Mouse (Mus musculus) kidney, adult 2 months (tissue): ENCODE results near the gene Fat2. TPM values are rescaled to one million over a fixed set of nuclear protein-coding genes. Genes with fewer than 3 reads are reported as not detected.

ENCODE experiments used
- DNase-seq: peaks from one replicate; pipeline ENCODE4 v3.0.0; 2021
- H3K27ac ChIP-seq: fragments of 200-500 bp; 2 replicates; pipeline ENCODE4 v1.5.1; 2012; ENCODE audit warnings: low read depth, low read length, control low read depth, inconsistent platforms; ENCODE audit not compliant: insufficient read depth
- H3K27me3 ChIP-seq: fragments of 200-500 bp; replicated peaks from 2 replicates; pipeline ENCODE4 v1.6.1; 2012; ENCODE audit warnings: mild to moderate bottlenecking, moderate library complexity, low read length, inconsistent platforms; ENCODE audit not compliant: control insufficient read depth, insufficient read depth
- H3K36me3 ChIP-seq: fragments of 200-500 bp; 2 replicates; pipeline ENCODE4 v1.6.1; 2012; ENCODE audit warnings: mild to moderate bottlenecking, moderate library complexity, low read length, inconsistent platforms; ENCODE audit not compliant: control insufficient read depth, insufficient read depth
- H3K4me1 ChIP-seq: fragments of 200-500 bp; 2 replicates; pipeline ENCODE4 v1.6.1; 2011; ENCODE audit warnings: low read length; ENCODE audit not compliant: control insufficient read depth, insufficient read depth
- H3K4me3 ChIP-seq: fragments of 200-500 bp; 2 replicates; pipeline ENCODE4 v1.5.1; 2011; ENCODE audit warnings: mild to moderate bottlenecking, low read depth, low read length, control low read depth; ENCODE audit not compliant: insufficient read depth
- CTCF ChIP-seq: fragments of 200-500 bp; conservative IDR thresholded peaks from 2 replicates; pipeline ENCODE4 v1.5.1; 2011; ENCODE audit warnings: low read depth, mild to moderate bottlenecking, control low read depth, low read length, moderate library complexity, mixed read lengths; ENCODE audit not compliant: insufficient read depth, insufficient read length
- POLR2A ChIP-seq: fragments of 200-500 bp; IDR thresholded peaks from one replicate; pipeline ENCODE4 v1.6.1; 2011; ENCODE audit warnings: low read depth, low read length, control low read depth
- WGBS: fragments of 180-500 bp; shearing (Covaris S2); methylation state at CpG from one replicate; pipeline ENCODE4 v1.1.7; 2018; 5-methylcytosine and 5-hydroxymethylcytosine counted together
- polyA plus RNA-seq: library from polyadenylated mRNA; depleted of rRNA; stranded (reverse); fragments of >200 nt; gene quantifications from 2 replicates; pipeline ENCODE4 v1.2.3, GENCODE M21; 2012

Gene Fat2
- polyA plus RNA-seq, 1 experiment = 0.06 TPM

- no peak for TF ChIP-seq POLR2A
- TF ChIP-seq CTCF = no peak
- Histone ChIP-seq H3K27ac (no peak overlapping the region), H3K4me3 (no peak overlapping the region), H3K4me1 (no peaks in the 10 kb centered on the region), H3K27me3 (no peaks in the 10 kb centered on the region), H3K36me3 (no peaks in the 10 kb centered on the region)
- no peak for DNase-seq
- WGBS = 74% methylated on average over 3 of the region's 3 CpGs
Observed at GRCm38 (mm10) chr11:55239496-55239895, 96.9 kb downstream of the Fat2 start.

- 0 out of 2 replicates have a peak, but pooled peaks cover 2% of the 10 kb centered on the region for H3K36me3 ChIP-seq
- no peaks in the 10 kb centered on the region for H3K27me3 ChIP-seq
- no peak overlapping the region for H3K27ac ChIP-seq
- no peak for DNase-seq
- TF ChIP-seq CTCF (no peak), POLR2A (no peak)
- H3K4me3 ChIP-seq = no peak overlapping the region
- WGBS = 47% methylated on average over 1 of the region's 1 CpGs
- no peaks in the 10 kb centered on the region for H3K4me1 ChIP-seq
Observed at GRCm38 (mm10) chr11:55236815-55237214, 99.5 kb downstream of the Fat2 start.

GRCm38 (mm10) chr11:55234791-55235190, 101.6 kb downstream of the Fat2 start:
- H3K4me3 ChIP-seq = no peak overlapping the region
- no peaks in the 10 kb centered on the region for H3K27me3 ChIP-seq
- DNase-seq = no peak
- H3K4me1 ChIP-seq = no peaks in the 10 kb centered on the region
- WGBS = 83% methylated on average over 4 of the region's 4 CpGs
- peaks cover 3% of the 10 kb centered on the region; the same call in 1 of the 2 replicates for H3K36me3 ChIP-seq
- no peak for TF ChIP-seq POLR2A
- no peak for TF ChIP-seq CTCF
- H3K27ac ChIP-seq = no peak overlapping the region

GRCm38 (mm10) chr11:55234288-55234687, 102.1 kb downstream of the Fat2 start:
- H3K4me3 ChIP-seq = no peak overlapping the region
- no peaks in the 10 kb centered on the region for H3K27me3 ChIP-seq
- 88% methylated on average over 7 of the region's 7 CpGs for WGBS
- TF ChIP-seq CTCF (no peak), POLR2A (no peak)
- H3K4me1 ChIP-seq = no peaks in the 10 kb centered on the region
- H3K36me3 ChIP-seq = peaks cover 3% of the 10 kb centered on the region; the same call in 1 of the 2 replicates
- DNase-seq = no peak
- H3K27ac ChIP-seq = no peak overlapping the region

- no peaks in the 10 kb centered on the region for H3K27me3 ChIP-seq
- TF ChIP-seq CTCF (no peak), POLR2A (no peak)
- no peak overlapping the region for H3K4me3 ChIP-seq
- H3K4me1 ChIP-seq = no peaks in the 10 kb centered on the region
- no peak overlapping the region for H3K27ac ChIP-seq
- 87% methylated on average over 6 of the region's 6 CpGs for WGBS
- H3K36me3 ChIP-seq = peaks cover 6% of the 10 kb centered on the region
- no peak for DNase-seq
Observed at GRCm38 (mm10) chr11:55231034-55231433, 105.3 kb downstream of the Fat2 start.

- H3K4me1 ChIP-seq = peaks cover 5% of the 10 kb centered on the region; the same call in 1 of the 2 replicates
- H3K4me3 ChIP-seq = no peak overlapping the region
- WGBS = 87% methylated on average over 7 of the region's 7 CpGs
- DNase-seq = no peak
- no peaks in the 10 kb centered on the region for H3K27me3 ChIP-seq
- peaks cover 4% of the 10 kb centered on the region for H3K36me3 ChIP-seq
- H3K27ac ChIP-seq = no peak overlapping the region
- TF ChIP-seq POLR2A = no peak
Observed at GRCm38 (mm10) chr11:55221306-55221705, 115.1 kb downstream of the Fat2 start.

GRCm38 (mm10) chr11:55218473-55218872, 117.9 kb downstream of the Fat2 start:
- H3K27ac ChIP-seq = peak overlapping the region; percentile 96

GRCm38 (mm10) chr11:55217880-55218279, 118.5 kb downstream of the Fat2 start:
- H3K4me1 ChIP-seq = peaks cover 22% of the 10 kb centered on the region; the same call in 1 of the 2 replicates
- H3K4me3 ChIP-seq = peak overlapping the region; percentile 26
- DNase-seq = no peak
- WGBS = 57% methylated on average over 7 of the region's 7 CpGs
- H3K27ac ChIP-seq = peak overlapping the region; percentile 96
- no peaks in the 10 kb centered on the region; the same call in 1 of the 2 replicates for H3K36me3 ChIP-seq
- TF ChIP-seq POLR2A (no peak), CTCF (no peak)
- H3K27me3 ChIP-seq = no peaks in the 10 kb centered on the region

More at GRCm38 (mm10) chr11:55218473-55218872, 117.9 kb downstream of the Fat2 start:
- H3K4me3 ChIP-seq = no peak overlapping the region
- peak; percentile 73 for DNase-seq
- 54% methylated on average over 3 of the region's 3 CpGs for WGBS
- H3K4me1 ChIP-seq = peaks cover 22% of the 10 kb centered on the region; the same call in 1 of the 2 replicates
- H3K27me3 ChIP-seq = no peaks in the 10 kb centered on the region
- H3K36me3 ChIP-seq = no peaks in the 10 kb centered on the region; the same call in 1 of the 2 replicates
- TF ChIP-seq POLR2A (no peak), CTCF (no peak)
